ENCODE assay signal across 9 mouse cellular contexts in genomic region chr17:54343395-54343794, GRCm38 (mm10). TPM values are rescaled to one million over a fixed set of nuclear protein-coding genes. Genes with fewer than 3 reads are reported as not detected.
DNase-seq lines count a peak whose midpoint lies in the region; ATAC-seq and TF ChIP-seq lines count a peak whose summit lies in the region.
"Had no signal": no experiment of that assay in that cellular context is flagged by ENCODE, and none has a peak within 500 bp of the region (broad histone marks: within the 10 kb centered on the region; RNA-seq: fewer than 3 reads in every experiment).

No protein-coding gene starts in this region.

- no peaks in the 10 kb centered on the region for H3K4me1 ChIP-seq in kidney, adult 2 months (ENCODE audit: control insufficient read depth, insufficient read depth, low read length)
- no peaks in the 10 kb centered on the region for H3K4me1 ChIP-seq in kidney, embryonic 15.5 days
- H3K4me1 ChIP-seq in E14TG2a.4 (replicated peaks; ENCODE audit: low read depth, low read length), result no peaks in the 10 kb centered on the region
- H3K4me1 ChIP-seq in kidney, embryonic 16.5 days (ENCODE audit: insufficient read depth, low read length), result no peaks in the 10 kb centered on the region

- H3K9me3 ChIP-seq in kidney, embryonic 15.5 days (replicated peaks), result no peaks in the 10 kb centered on the region
- H3K9me3 ChIP-seq in E14TG2a.4 (ENCODE audit: low read length), result no peaks in the 10 kb centered on the region
- H3K9me3 ChIP-seq in kidney, embryonic 16.5 days (ENCODE audit: low read length), result no peaks in the 10 kb centered on the region

- H3K9ac ChIP-seq in kidney, embryonic 15.5 days, result no peak overlapping the region
- H3K9ac ChIP-seq in kidney, embryonic 16.5 days (replicated peaks; ENCODE audit: low read length), result no peak overlapping the region

- H3K4me3 ChIP-seq in kidney, adult 2 months (ENCODE audit: insufficient read depth, low read depth, low read length), result no peak overlapping the region
- H3K4me3 ChIP-seq in kidney, embryonic 15.5 days (replicated peaks), result no peak overlapping the region
- no peak overlapping the region for H3K4me3 ChIP-seq in E14TG2a.4 (replicated peaks; ENCODE audit: low read length)
- H3K4me3 ChIP-seq in kidney, embryonic 16.5 days (ENCODE audit: low read length), result no peak overlapping the region

- TF ChIP-seq POLR2A in kidney, adult 2 months (IDR thresholded peaks at IDR 0.05; ENCODE audit: low read depth, low read length), result no peak

- TF ChIP-seq CTCF in kidney, adult 2 months (conservative IDR thresholded peaks at IDR 0.05; ENCODE audit: insufficient read depth, insufficient read length, low read depth, low read length), result no peak
- peak; percentile 60 for TF ChIP-seq CTCF in E14TG2a.4 (conservative IDR thresholded peaks at IDR 0.05; ENCODE audit: low read length)

- DNase-seq in kidney, adult 2 months, result peak; percentile 19
- peak; percentile 89 for DNase-seq in 3T3-L1 (ENCODE audit: low read depth, low spot score)
- DNase-seq in embryo, embryonic 9.5 days (ENCODE audit: extremely low spot score), result peak; percentile 49
- DNase-seq in frontal cortex, postnatal 25 days (ENCODE audit: low spot score in 2 of 2), result no peak
- DNase-seq: adrenal gland, postnatal 14 days had no signal

- no peak overlapping the region for H3K27ac ChIP-seq in kidney, adult 2 months (ENCODE audit: insufficient read depth, low read depth, low read length)
- no peak overlapping the region for H3K27ac ChIP-seq in kidney, embryonic 15.5 days
- no peak overlapping the region for H3K27ac ChIP-seq in kidney, embryonic 16.5 days (ENCODE audit: low read length)

- no peak for ATAC-seq in kidney, embryonic 15.5 days (replicated peaks; ENCODE audit: low FRiP score)
- no peak for ATAC-seq in megakaryocyte-erythroid progenitor cell, adult 5-6 weeks (replicated peaks; ENCODE audit: low FRiP score, low TSS enrichment, poor library complexity, severe bottlenecking)
- no peak for ATAC-seq in kidney, embryonic 16.5 days (ENCODE audit: low FRiP score, low TSS enrichment)

- H3K27me3 ChIP-seq in kidney, adult 2 months (replicated peaks; ENCODE audit: control insufficient read depth, insufficient read depth, low read length), result no peaks in the 10 kb centered on the region
- no peaks in the 10 kb centered on the region for H3K27me3 ChIP-seq in kidney, embryonic 15.5 days
- no peaks in the 10 kb centered on the region for H3K27me3 ChIP-seq in E14TG2a.4 (ENCODE audit: insufficient read depth, low read length)
- no peaks in the 10 kb centered on the region for H3K27me3 ChIP-seq in kidney, embryonic 16.5 days (ENCODE audit: insufficient read depth, low read length)

- H3K36me3 ChIP-seq in kidney, adult 2 months (ENCODE audit: control insufficient read depth, insufficient read depth, low read length), result no peaks in the 10 kb centered on the region
- H3K36me3 ChIP-seq in kidney, embryonic 15.5 days, result no peaks in the 10 kb centered on the region
- H3K36me3 ChIP-seq in E14TG2a.4 (ENCODE audit: insufficient read depth, low read length), result no peaks in the 10 kb centered on the region
- H3K36me3 ChIP-seq in kidney, embryonic 16.5 days (ENCODE audit: insufficient read depth, low read length), result no peaks in the 10 kb centered on the region

- WGBS in kidney, adult 2 months, result 18% methylated on average over 4 of the region's 4 CpGs
- 25% methylated on average over 4 of the region's 4 CpGs for WGBS in kidney, embryonic 15.5 days
- WGBS in kidney, embryonic 16.5 days, result 23% methylated on average over 4 of the region's 4 CpGs

- H3K4me2 ChIP-seq in kidney, embryonic 15.5 days, result no peak overlapping the region
- no peak overlapping the region for H3K4me2 ChIP-seq in kidney, embryonic 16.5 days (replicated peaks; ENCODE audit: low read depth, low read length)

RNA-seq across cellular contexts. Expression of gene Slc5a7, which starts 44.6 kb away (rescaled TPM):
- polyA plus RNA-seq in kidney, adult 2 months (2012; rRNA removed), result not detected in 2 replicates
- polyA plus RNA-seq in kidney, embryonic 15.5 days (2015; fragmentation: Nextera tagmentation; extraction: Ambion mirVana), result 0.14 and 0.26 TPM in 2 replicates
- not detected in 2 replicates for total RNA-seq in megakaryocyte-erythroid progenitor cell, adult 5-6 weeks (2014; fragmentation: Nextera tagmentation)
- total RNA-seq in megakaryocyte-erythroid progenitor cell, adult 5-6 weeks (2017), result not detected in 2 replicates
- 0.19 and 0.29 TPM in 2 replicates for polyA plus RNA-seq in kidney, embryonic 16.5 days (2015; fragmentation: Nextera tagmentation; extraction: Ambion mirVana)
- total RNA-seq: adrenal gland, postnatal 14 days had no signal

Comparison
In these comparisons a context has a peak if more than half of its experiments do, and no peak if none do; other contexts are left out.
1. DNase-seq: peak in kidney, adult 2 months (single experiment), 3T3-L1 (single experiment) and embryo, embryonic 9.5 days (single experiment); none in frontal cortex, postnatal 25 days (0 of 2).